Mouse (Mus musculus) neutrophil, adult 65 days (primary cell): ENCODE data around the gene Zmym6. TPM values are rescaled to one million over a fixed set of nuclear protein-coding genes. Genes with fewer than 3 reads are reported as not detected.

Experiments
- total RNA-seq: library from RNA; stranded (reverse); gene quantifications from 2 replicates; pipeline ENCODE4 v1.2.4, GENCODE M21; 2023

Zmym6 gene
- 4.7 and 5.2 TPM in 2 replicates for total RNA-seq

DNA sequence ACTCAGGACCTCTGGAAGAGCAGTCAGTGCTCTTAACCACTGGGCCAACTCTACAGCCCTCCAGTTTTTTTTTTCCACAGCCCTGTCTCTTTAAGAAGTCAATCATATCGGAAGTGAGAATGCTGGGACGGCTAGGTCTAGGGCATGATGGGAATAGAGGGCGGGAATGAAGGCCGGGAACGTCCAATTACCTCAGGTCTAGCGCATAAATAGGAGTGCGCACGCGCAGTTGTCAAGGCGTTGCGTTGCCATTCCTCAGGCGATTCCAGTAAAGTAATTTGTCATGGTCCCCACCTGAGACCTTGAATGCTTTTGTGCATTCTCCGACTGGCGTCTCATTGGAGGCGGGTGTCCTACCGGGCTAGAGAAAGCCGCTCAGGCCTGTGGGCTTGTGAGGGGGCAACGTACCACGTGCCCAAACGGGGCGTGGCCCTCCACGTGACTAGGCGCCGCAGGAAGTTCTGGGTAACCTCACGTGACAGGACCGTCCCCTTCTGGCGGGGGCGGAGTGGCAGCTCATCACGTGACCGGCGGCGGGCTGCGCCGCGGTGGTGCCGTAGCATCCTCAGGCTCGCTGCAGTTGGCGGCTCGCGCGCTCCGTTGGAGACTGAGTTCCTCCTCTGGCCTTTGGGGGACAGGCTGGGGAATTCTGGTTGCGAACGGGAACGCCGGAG is at the start of gene Zmym6:
Gene Zmym6 (plus strand): TSS at position 509 of the 674 bp plus-strand sequence.

DNA sequence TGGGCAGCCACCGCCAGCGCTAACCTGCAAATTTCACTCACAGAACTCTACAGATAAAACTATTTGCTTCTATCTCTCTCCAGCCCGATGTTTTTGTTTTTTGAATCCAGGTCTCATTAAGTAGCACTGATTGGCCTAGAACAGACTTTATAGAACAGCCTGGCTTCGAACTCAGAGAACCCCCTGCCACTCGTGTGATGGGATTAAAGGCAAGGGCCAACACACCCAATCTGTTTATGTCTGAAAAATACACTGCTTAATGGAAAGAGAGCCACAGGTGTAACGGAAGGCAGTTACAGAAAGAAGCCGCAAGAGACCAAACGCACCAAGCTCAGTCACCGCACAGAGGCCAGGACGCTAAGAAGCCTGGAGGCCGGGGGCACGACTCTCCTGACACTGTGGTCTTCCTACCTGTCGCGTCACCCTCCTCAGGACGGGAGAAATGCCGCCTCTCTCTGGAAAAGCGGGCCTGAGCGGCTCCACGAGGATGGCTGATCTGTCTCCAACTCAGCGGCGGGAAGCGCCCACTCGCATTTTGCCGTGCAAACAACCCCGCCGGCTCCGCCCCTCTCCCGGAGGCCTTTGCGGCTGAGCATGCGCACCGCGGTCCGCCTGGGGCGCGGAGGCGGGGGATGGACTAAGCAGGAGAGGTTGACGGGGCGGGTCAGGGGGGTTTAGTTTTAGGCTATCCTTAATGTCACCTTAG is 16.4 kb upstream of the Zmym6 start, which contains the start of gene Zmym1:
Gene Zmym1 (minus strand): TSS at position 568 of the 706 bp plus-strand sequence.

DNA sequence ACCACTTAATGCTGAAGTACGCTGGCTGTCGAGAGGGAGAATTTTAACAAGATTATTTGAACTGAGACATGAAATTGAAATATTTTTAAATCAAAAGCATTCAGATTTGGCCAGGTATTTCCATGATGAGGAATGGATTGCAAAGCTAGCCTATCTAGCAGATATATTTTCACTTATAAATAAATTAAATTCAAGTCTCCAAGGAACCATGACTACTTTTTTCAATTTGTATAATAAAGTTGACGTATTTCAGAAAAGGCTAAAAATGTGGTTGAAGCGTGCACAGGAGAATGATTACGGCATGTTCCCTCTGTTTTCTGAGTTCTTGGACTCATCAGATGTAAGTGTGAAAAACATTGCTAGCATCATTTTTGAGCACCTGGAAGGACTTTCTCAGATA is 46.2 kb downstream of the Zmym6 start, which contains the start of gene Tmem35b:
Gene Tmem35b (plus strand): TSS at position 301 of the 400 bp plus-strand sequence.

GRCm38 (mm10) chr4:127168914-127169345 is 91.7 kb downstream of the Zmym6 start, which contains the start of gene Dlgap3:
Gene Dlgap3 (plus strand): TSS chr4:127169204.

Other genes with a start within 250 kb of the Zmym6 start
- gene Zmym4, start 109.2 kb upstream of the Zmym6 start, total RNA-seq = 6.8 and 16.2 TPM in 2 replicates
- 494 and 622 TPM in 2 replicates for gene Sfpq, start 56.1 kb upstream of the Zmym6 start, total RNA-seq
- 3.5 and 6.2 TPM in 2 replicates for gene Zmym1, start 16.2 kb upstream of the Zmym6 start, total RNA-seq
- 4.8 and 5.6 TPM in 2 replicates for gene Tmem35b, start 46.3 kb downstream of the Zmym6 start, total RNA-seq
- gene Dlgap3, start 91.8 kb downstream of the Zmym6 start, total RNA-seq = not detected in 2 replicates
- 20.0 and 22.5 TPM in 2 replicates for gene Smim12, start 166.4 kb downstream of the Zmym6 start, total RNA-seq
- not detected in 2 replicates for gene Gja4, start 236.7 kb downstream of the Zmym6 start, total RNA-seq